Mouse (Mus musculus) testis, adult 2 months (tissue): ENCODE data around the gene Sgsm2. TPM values are rescaled to one million over a fixed set of nuclear protein-coding genes. Genes with fewer than 3 reads are reported as not detected.
"Not testable (repeated sequence)": the region's sequence is repeated elsewhere in the genome, so short reads cannot be mapped to it uniquely, and the experiment has no call there.

ENCODE experiments used
- H3K27ac ChIP-seq: fragments of 200-500 bp; 2 replicates; pipeline ENCODE4 v1.5.1; 2012; ENCODE audit warnings: low read depth, low read length; ENCODE audit not compliant: control insufficient read depth, insufficient read depth
- H3K27me3 ChIP-seq: fragments of 200-500 bp; 2 replicates; pipeline ENCODE4 v1.6.1; 2012; ENCODE audit warnings: mild to moderate bottlenecking, low read length, moderate library complexity; ENCODE audit not compliant: control insufficient read depth, insufficient read depth
- H3K36me3 ChIP-seq: fragments of 200-500 bp; 2 replicates; pipeline ENCODE4 v1.6.1; 2012; ENCODE audit warnings: mild to moderate bottlenecking, low read length; ENCODE audit not compliant: control insufficient read depth, insufficient read depth
- H3K4me1 ChIP-seq: fragments of 200-500 bp; 2 replicates; pipeline ENCODE4 v1.6.1; 2012; ENCODE audit warnings: low read length; ENCODE audit not compliant: control insufficient read depth, insufficient read depth
- H3K4me3 ChIP-seq: fragments of 200-500 bp; 2 replicates; pipeline ENCODE4 v1.5.1; 2012; ENCODE audit warnings: low read depth, mild to moderate bottlenecking, low read length, moderate library complexity, mixed read lengths; ENCODE audit not compliant: control insufficient read depth
- CTCF ChIP-seq: fragments of 200-500 bp; IDR thresholded peaks from 2 replicates; pipeline ENCODE4 v1.5.1; 2012; ENCODE audit warnings: low read depth, mild to moderate bottlenecking, inconsistent platforms, low read length, moderate library complexity; ENCODE audit not compliant: control insufficient read depth, insufficient read depth, insufficient replicate concordance
- POLR2A ChIP-seq: fragments of 200-500 bp; IDR thresholded peaks from 2 replicates; pipeline ENCODE4 v1.6.1; 2012; ENCODE audit warnings: low read depth, mild to moderate bottlenecking, inconsistent platforms, low read length, moderate library complexity; ENCODE audit not compliant: control insufficient read depth
- polyA plus RNA-seq: library from polyadenylated mRNA; depleted of rRNA; stranded (reverse); fragments of >200 nt; gene quantifications from 2 replicates; pipeline ENCODE4 v1.2.3, GENCODE M21; 2012

Gene Sgsm2
- polyA plus RNA-seq, 1 experiment: 27.9 TPM

DNA sequence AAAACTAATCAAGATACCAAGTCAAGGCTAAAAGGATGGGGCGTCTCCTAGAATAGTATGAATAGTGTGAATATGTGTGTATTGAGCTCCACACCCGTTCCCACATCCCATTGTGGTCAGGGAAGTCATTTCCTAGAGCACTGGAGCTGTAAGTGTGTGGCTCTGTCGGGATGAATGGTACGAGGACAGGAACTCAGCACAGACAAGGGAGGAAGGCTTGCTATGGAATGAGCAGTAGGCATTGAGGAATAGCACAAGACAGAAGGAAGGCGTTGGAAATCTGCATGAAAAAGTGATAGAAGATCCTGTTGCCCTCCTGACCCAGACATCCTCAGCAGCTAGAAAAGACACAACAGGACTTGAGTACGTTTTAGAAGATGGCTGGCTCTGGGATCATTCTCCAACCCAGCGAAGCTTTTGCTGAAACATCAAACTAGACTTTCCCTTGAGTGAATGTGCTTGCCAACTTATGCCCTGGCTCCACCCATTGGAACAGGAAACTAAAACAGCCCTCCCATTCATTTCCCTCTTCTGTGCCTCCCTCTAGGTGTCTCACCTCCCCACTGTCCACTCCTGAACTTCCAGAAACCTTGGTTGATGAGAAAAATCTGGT, 69.0 kb downstream of the Sgsm2 start:
- no peak overlapping the region for H3K27ac ChIP-seq

DNA sequence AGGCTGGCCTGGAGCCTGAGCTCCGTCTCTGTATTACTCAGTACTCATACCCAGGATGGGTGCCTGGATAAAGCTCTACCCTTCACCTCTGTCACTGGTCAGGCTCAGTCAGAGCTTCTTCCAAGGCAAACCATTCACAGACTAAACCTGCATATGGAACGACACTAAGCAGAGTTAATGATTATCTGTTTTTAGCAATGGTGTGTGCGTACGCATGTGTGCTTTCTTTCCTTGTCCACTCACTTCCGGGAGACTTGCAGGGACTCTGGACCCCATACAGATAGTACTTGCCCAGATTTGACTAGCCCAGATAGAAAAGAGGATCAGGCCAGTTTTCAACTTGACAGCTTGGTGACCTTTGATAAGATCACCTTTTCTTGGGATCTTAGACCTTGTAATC, 70.2 kb downstream of the Sgsm2 start:
- no peaks in the 10 kb centered on the region for H3K36me3 ChIP-seq
- H3K4me1 ChIP-seq: peaks cover 13% of the 10 kb centered on the region
- H3K27ac ChIP-seq: no peak overlapping the region
- no peaks in the 10 kb centered on the region for H3K27me3 ChIP-seq
- TF ChIP-seq POLR2A: no peak
- TF ChIP-seq CTCF: no peak
- H3K4me3 ChIP-seq: no peak overlapping the region

More for the DNA sequence above, 69.0 kb downstream of the Sgsm2 start:
- Histone ChIP-seq H3K27me3 (no peaks in the 10 kb centered on the region), H3K36me3 (no peaks in the 10 kb centered on the region), H3K4me1 (peaks cover 21% of the 10 kb centered on the region), H3K4me3 (no peak overlapping the region)
- no peak for TF ChIP-seq POLR2A
- no peak for TF ChIP-seq CTCF

DNA sequence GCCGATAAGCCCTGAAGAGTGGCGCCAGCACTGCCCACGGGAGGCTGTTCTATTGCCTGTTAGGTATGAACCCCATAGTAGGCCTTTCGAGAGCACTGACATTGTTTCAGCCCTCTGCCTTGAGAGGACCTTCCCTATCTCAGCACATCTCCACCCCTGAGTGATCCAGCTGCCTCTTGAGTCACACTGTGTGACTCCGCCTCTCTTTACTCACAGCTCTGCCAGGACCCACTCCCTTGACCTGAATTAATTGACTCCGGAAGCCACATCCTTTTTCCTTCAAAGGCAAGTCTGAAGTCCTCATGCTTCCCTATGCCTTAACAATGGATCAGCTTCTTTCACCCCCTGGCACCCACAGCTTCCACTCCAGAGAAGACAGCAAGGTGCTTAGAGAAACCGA, 70.7 kb downstream of the Sgsm2 start:
- H3K4me1 ChIP-seq: peaks cover 8% of the 10 kb centered on the region
- H3K4me3 ChIP-seq: no peak overlapping the region
- no peak overlapping the region for H3K27ac ChIP-seq
- H3K36me3 ChIP-seq: no peaks in the 10 kb centered on the region
- H3K27me3 ChIP-seq: no peaks in the 10 kb centered on the region
- TF ChIP-seq POLR2A (no peak), CTCF (no peak)

DNA sequence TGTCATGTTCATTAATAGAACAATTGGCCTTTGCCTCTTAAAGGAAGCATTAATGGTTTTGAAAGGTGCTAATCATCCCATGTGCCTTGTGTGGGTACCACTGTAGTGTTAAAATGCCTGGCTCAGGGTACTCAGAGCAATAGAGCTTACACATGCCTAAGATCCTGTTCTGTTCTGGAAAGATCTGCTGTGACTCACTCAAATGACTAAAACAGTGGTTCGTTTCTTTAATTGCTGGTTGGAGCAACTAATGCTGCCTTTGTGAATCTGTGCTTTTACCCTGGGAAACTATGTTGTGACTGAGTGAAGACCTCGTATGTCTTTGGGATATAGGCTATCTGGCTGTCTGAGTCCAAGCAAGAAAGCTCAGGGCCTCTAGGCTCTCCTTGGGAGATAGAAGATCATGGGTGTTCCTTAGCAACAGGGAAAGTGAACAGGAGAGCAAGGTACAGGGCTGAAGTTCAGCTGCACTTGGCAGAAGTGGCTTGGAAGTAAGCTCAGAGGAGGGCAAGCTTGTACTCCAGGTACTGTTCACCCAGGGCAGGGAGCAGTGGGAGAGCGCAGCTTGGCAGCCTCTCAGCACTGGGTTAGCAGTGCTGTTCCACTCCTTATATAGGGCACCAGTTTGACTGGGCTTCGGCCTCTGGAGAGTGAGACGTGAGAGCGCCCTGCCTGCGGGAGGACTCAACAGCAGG, 74.0 kb downstream of the Sgsm2 start:
- TF ChIP-seq POLR2A: no peak
- no peak for TF ChIP-seq CTCF
- Histone ChIP-seq H3K36me3 (peaks cover 1% of the 10 kb centered on the region; the same call in 1 of the 2 replicates), H3K4me1 (no peaks in the 10 kb centered on the region), H3K27me3 (no peaks in the 10 kb centered on the region), H3K27ac (no peak overlapping the region), H3K4me3 (no peak overlapping the region)

DNA sequence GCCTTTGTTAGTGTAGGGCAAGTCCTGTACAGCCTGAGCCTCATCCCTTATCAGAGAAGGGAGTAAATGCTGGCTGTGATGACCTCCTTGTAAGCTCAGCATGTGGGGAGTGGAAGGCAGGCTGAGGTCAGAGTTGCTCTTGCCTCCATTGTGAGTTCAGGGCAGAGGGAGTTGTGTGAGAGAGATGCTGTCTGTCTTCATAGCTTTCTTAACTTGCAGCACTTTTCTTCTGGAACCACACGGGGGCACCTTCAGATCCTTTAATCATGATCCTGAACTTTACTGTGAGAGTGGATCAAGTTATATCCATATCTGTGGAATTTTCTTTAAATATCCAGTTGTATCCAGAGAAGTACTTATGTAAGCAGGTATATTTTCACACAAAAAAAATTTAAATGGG, 75.4 kb downstream of the Sgsm2 start:
- H3K27me3 ChIP-seq: no peaks in the 10 kb centered on the region
- H3K27ac ChIP-seq: no peak overlapping the region
- H3K4me3 ChIP-seq: no peak overlapping the region
- no peaks in the 10 kb centered on the region for H3K4me1 ChIP-seq
- TF ChIP-seq CTCF (no peak), POLR2A (no peak)
- H3K36me3 ChIP-seq: peaks cover 4% of the 10 kb centered on the region; the same call in 1 of the 2 replicates

DNA sequence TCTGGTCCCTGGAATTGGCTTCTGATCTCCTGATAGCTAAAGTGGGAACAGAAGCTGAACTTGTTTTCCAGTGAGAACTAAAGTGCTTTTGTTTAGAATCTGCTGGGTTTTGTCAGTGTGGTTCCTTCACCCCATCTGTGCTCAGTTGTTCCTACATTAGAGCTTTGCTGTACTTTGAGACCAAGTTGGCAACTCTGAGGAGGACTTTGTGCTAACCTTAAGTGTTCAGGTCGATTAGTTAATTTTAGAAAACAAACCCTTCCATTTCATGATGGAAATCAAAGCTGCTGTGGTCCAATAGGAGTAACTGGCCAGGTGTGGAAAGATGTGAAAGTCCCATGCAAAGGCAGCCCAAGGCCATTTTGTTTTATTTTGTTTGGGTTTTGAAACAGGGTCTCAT, 75.9 kb downstream of the Sgsm2 start:
- Histone ChIP-seq H3K4me1 (no peaks in the 10 kb centered on the region), H3K4me3 (no peak overlapping the region), H3K27me3 (no peaks in the 10 kb centered on the region), H3K36me3 (peaks cover 4% of the 10 kb centered on the region), H3K27ac (no peak overlapping the region)
- TF ChIP-seq POLR2A (no peak), CTCF (no peak)

DNA sequence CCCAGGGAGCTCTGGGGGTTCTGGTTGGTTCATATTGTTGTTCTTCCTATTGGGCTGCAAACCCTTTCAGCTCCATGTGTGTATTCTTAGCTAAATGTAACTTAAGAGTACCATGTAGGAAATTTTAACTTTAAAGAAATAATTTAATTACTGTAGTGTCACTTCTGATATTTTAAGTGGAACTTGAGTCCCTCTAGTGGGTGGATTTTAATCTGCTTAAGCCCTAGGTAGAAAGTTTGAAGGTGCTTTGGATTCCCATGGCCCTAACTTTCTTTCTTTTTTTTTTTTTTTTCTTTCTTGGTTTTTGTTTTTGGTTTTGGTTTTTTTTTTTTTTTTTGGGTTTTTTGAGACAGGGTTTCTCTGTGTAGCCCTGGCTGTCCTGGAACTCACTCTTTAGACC, 81.1 kb downstream of the Sgsm2 start:
- Histone ChIP-seq H3K27ac (no peak overlapping the region), H3K4me1 (no peaks in the 10 kb centered on the region), H3K4me3 (no peak overlapping the region), H3K36me3 (peaks cover 4% of the 10 kb centered on the region), H3K27me3 (no peaks in the 10 kb centered on the region)
- no peak for TF ChIP-seq POLR2A
- TF ChIP-seq CTCF: no peak

DNA sequence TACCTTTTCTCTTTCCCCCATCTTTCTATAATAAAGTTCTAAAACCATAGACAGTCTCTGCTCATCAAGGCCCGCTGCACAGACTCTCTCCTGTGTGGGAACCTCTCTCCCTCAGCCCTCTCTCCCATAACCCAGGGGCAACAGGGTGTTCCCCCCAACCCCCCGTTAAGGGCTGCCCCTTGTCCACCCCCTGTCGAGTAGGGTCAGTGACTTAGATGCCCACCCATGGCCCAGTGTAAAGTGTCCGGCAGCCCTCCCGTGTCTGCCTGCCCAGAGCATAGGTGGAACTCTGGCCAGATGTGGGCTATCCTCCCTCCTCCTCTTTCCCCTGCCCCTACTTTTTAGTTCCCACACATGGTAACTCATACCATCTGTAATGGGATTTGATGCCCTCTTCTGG, 85.3 kb downstream of the Sgsm2 start:
- no peak overlapping the region for H3K27ac ChIP-seq
- H3K27me3 ChIP-seq: no peaks in the 10 kb centered on the region
- TF ChIP-seq POLR2A (no peak), CTCF (no peak)
- no peaks in the 10 kb centered on the region for H3K4me1 ChIP-seq
- H3K4me3 ChIP-seq: no peak overlapping the region
- H3K36me3 ChIP-seq: no peaks in the 10 kb centered on the region; the same call in 1 of the 2 replicates

DNA sequence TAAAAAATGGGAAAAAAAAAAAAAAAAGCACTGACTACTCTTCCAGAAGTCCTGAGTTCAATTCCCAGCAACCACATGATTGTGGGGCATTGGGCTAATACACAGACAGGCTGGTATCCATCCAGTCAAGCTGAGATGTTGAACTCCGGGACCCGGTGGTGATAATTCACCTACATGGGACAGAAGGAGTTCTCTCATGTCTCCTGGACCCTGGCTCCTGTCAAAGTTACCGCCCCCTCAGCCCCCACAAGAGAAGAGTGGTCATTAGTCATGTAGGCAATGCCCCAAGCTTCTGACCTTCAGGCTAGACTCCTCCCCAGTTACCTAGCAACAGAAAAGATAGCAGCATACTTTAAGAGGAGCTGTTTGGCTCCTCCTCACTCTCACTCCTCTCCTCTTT, 85.8 kb downstream of the Sgsm2 start:
- H3K36me3 ChIP-seq, H3K4me3 ChIP-seq, H3K27me3 ChIP-seq, H3K4me1 ChIP-seq, H3K27ac ChIP-seq: not testable (repeated sequence)
